Mouse (Mus musculus) stomach, postnatal 0 days (tissue): ENCODE data around the gene AW822073.
"Not testable (repeated sequence)": the region's sequence is repeated elsewhere in the genome, so short reads cannot be mapped to it uniquely, and the experiment has no call there.

Source experiments
- CTCF ChIP-seq: IDR thresholded peaks from 2 replicates; pipeline ENCODE4 v1.5.1; 2016; ENCODE audit warnings: antibody characterized with exemption, low read depth, mild to moderate bottlenecking, moderate library complexity
- EP300 ChIP-seq: optimal IDR thresholded peaks from 2 replicates; pipeline ENCODE3; 2016; ENCODE audit warnings: antibody characterized with exemption

DNA sequence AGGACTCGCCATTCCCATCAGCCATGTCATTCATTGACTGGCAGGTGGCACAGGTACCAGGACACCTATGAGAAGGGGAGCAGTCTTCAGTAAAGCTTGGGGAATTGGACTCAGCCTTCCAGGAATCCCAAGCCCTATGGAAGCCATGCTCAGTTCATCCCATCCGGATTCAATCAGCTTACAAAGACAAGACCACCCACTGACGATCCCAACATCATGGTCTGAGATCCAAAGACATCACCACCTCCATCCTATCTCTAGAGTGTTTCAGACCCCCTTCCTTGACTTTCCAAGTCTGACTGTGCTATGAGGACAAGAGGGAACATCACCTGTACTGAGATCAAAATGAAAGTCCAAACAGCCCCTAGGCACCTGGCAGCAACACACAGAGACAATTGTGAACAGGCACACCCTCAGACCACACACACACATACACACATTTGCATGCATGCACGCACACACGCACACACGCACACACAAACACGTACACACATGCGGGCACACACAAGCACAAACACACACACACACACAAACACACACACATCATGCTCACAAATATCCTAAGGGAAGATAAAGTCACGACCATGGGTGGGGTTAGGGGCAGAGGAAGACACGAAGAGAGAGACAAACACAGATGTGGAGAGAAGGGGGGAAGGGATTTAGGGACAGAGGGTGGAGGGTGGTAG is 8.5 kb upstream of the AW822073 start:
- not testable (repeated sequence) for TF ChIP-seq EP300, CTCF
